In the genomic region with DNA sequence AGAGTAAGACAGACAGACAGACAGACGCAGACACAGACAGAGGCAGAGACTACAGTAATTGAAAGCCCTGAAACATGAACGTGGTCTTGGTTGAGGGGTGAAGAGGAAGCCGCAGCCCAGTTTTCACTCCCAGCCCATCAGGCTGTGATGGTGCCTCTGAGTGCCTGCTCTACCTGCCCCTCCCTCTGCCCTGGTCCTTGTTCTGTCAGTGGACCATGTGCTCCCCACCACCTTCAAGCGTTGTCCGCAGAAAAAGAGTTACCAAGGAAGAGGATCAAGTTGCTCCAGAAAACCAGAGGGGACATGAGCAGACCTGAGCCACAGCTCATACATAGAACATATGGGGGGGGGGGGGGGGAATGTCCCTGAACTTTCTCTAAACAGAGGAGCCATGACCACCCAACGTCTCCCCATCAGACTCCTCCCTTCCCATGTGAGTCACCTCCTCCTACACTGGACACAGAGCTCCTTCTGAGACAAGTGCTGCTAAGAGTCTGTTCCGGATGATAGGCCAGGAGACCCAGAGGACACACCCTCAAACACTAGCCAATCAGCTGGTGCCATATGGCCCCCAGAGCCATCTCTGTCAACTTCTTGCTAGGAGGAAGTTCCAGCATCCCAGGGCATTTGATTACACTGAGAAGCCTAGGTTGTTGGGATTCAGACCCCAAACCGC, we compare ENCODE assay signal across 10 mouse cellular contexts. TPM values are rescaled to one million over a fixed set of nuclear protein-coding genes. Genes with fewer than 3 reads are reported as not detected.
DNase-seq lines count a peak whose midpoint lies in the region; ATAC-seq lines count a peak whose summit lies in the region.
"Had no signal": no experiment of that assay in that cellular context is flagged by ENCODE, and none has a peak within 500 bp of the region (broad histone marks: within the 10 kb centered on the region; RNA-seq: fewer than 3 reads in every experiment).

No protein-coding gene starts in this region.

- no peaks in the 10 kb centered on the region for H3K9me3 ChIP-seq in lung, embryonic 15.5 days
- no peaks in the 10 kb centered on the region for H3K9me3 ChIP-seq in intestine, embryonic 16.5 days (ENCODE audit: control insufficient read depth, low read length)
- H3K9me3 ChIP-seq in hindbrain, embryonic 13.5 days = no peaks in the 10 kb centered on the region

- no peaks in the 10 kb centered on the region for H3K27me3 ChIP-seq in lung, embryonic 15.5 days
- no peaks in the 10 kb centered on the region for H3K27me3 ChIP-seq in intestine, embryonic 16.5 days (replicated peaks; ENCODE audit: control insufficient read depth, insufficient read depth, low read length)
- H3K27me3 ChIP-seq in hindbrain, embryonic 13.5 days = no peaks in the 10 kb centered on the region

- H3K4me2 ChIP-seq in lung, embryonic 15.5 days = no peak overlapping the region
- no peak overlapping the region for H3K4me2 ChIP-seq in intestine, embryonic 16.5 days (ENCODE audit: low read depth, low read length)
- H3K4me2 ChIP-seq in hindbrain, embryonic 13.5 days = no peak overlapping the region
- H3K4me2 ChIP-seq: hindbrain, embryonic 14.5 days had no signal

- no peak overlapping the region for H3K4me3 ChIP-seq in lung, embryonic 15.5 days
- no peak overlapping the region for H3K4me3 ChIP-seq in intestine, embryonic 16.5 days (ENCODE audit: low read length)
- H3K4me3 ChIP-seq in hindbrain, embryonic 13.5 days = no peak overlapping the region

- ATAC-seq in lung, embryonic 15.5 days (ENCODE audit: borderline replicate concordance, extremely low read depth, low FRiP score, low TSS enrichment) = peak; percentile 69; the same call in 1 of the 2 replicates
- ATAC-seq in intestine, embryonic 16.5 days = peak; percentile 81
- no peak for ATAC-seq in hindbrain, embryonic 13.5 days (ENCODE audit: low FRiP score)

- H3K27ac ChIP-seq in lung, embryonic 15.5 days = no peak overlapping the region
- H3K27ac ChIP-seq in intestine, embryonic 16.5 days (ENCODE audit: low read length) = no peak overlapping the region
- no peak overlapping the region for H3K27ac ChIP-seq in hindbrain, embryonic 13.5 days
- H3K27ac ChIP-seq: hindbrain, embryonic 14.5 days had no signal

- no peaks in the 10 kb centered on the region for H3K4me1 ChIP-seq in lung, embryonic 15.5 days
- 0 out of 2 replicates have a peak, but pooled peaks cover 2% of the 10 kb centered on the region for H3K4me1 ChIP-seq in intestine, embryonic 16.5 days (ENCODE audit: control insufficient read depth, insufficient read depth, low read length)
- no peaks in the 10 kb centered on the region for H3K4me1 ChIP-seq in hindbrain, embryonic 13.5 days (replicated peaks)

- no peak overlapping the region for H3K9ac ChIP-seq in lung, embryonic 15.5 days
- no peak overlapping the region for H3K9ac ChIP-seq in intestine, embryonic 16.5 days (ENCODE audit: low read depth, low read length)
- no peak overlapping the region for H3K9ac ChIP-seq in hindbrain, embryonic 13.5 days
- H3K9ac ChIP-seq: hindbrain, embryonic 14.5 days had no signal

- H3K36me3 ChIP-seq in lung, embryonic 15.5 days = no peaks in the 10 kb centered on the region
- no peaks in the 10 kb centered on the region for H3K36me3 ChIP-seq in intestine, embryonic 16.5 days (ENCODE audit: control insufficient read depth, insufficient read depth, low read length)
- no peaks in the 10 kb centered on the region for H3K36me3 ChIP-seq in hindbrain, embryonic 13.5 days

- 62% methylated on average over 8 of the region's 8 CpGs for whole genome bisulfite sequencing in lung, embryonic 15.5 days
- WGBS in intestine, embryonic 16.5 days = 73% methylated on average over 8 of the region's 8 CpGs
- WGBS in hindbrain, embryonic 13.5 days = 90% methylated on average over 8 of the region's 8 CpGs

- DNase-seq in lung, postnatal 25 days (ENCODE audit: low spot score) = no peak
- peak; percentile 86 for DNase-seq in R1 (ENCODE audit: low read depth, low spot score)
- peak; percentile 53 to 67 for DNase-seq in spleen, postnatal 36 days (ENCODE audit: low spot score in 2 of 2)
- DNase-seq in right cerebral cortex, postnatal 36 days (ENCODE audit: low spot score in 2 of 2) = no peak
- DNase-seq: adrenal gland, postnatal 14 days; right cerebral cortex, adult 18-20 months had no signal

RNA-seq across cellular contexts. Expression of gene Gm9844, which starts 9.3 kb away (rescaled TPM):
- 14.1 and 18.4 TPM in 2 replicates for polyA plus RNA-seq in lung, embryonic 15.5 days (2015; fragmentation: Nextera tagmentation; extraction: Ambion mirVana)
- polyA plus RNA-seq in intestine, embryonic 16.5 days (2015; fragmentation: Nextera tagmentation; extraction: Ambion mirVana) = 8.6 and 9.7 TPM in 2 replicates
- 36.3 and 38.4 TPM in 2 replicates for polyA plus RNA-seq in hindbrain, embryonic 13.5 days (2015; fragmentation: Nextera tagmentation; extraction: Ambion mirVana)

RNA-seq across cellular contexts. Expression of gene Lypd4, which starts 17.0 kb away (rescaled TPM):
- polyA plus RNA-seq in lung, embryonic 15.5 days (2015; fragmentation: Nextera tagmentation; extraction: Ambion mirVana) = not detected in 2 replicates
- polyA plus RNA-seq in intestine, embryonic 16.5 days (2015; fragmentation: Nextera tagmentation; extraction: Ambion mirVana) = not detected in 2 replicates
- not detected in 2 replicates for polyA plus RNA-seq in hindbrain, embryonic 13.5 days (2015; fragmentation: Nextera tagmentation; extraction: Ambion mirVana)
- polyA plus RNA-seq: hindbrain, embryonic 14.5 days had no signal

RNA-seq across cellular contexts. Expression of gene Dmrtc2, which starts 17.2 kb away (rescaled TPM):
- not detected in 2 replicates for polyA plus RNA-seq in lung, embryonic 15.5 days (2015; fragmentation: Nextera tagmentation; extraction: Ambion mirVana)
- not detected in 2 replicates for polyA plus RNA-seq in intestine, embryonic 16.5 days (2015; fragmentation: Nextera tagmentation; extraction: Ambion mirVana)
- 0.19 and 0.26 TPM in 2 replicates for polyA plus RNA-seq in hindbrain, embryonic 13.5 days (2015; fragmentation: Nextera tagmentation; extraction: Ambion mirVana)

RNA-seq across cellular contexts. Expression of gene Rps19, which starts 31.5 kb away (rescaled TPM):
- 2,408 and 2,762 TPM in 2 replicates for polyA plus RNA-seq in lung, embryonic 15.5 days (2015; fragmentation: Nextera tagmentation; extraction: Ambion mirVana)
- 2,122 and 2,334 TPM in 2 replicates for polyA plus RNA-seq in intestine, embryonic 16.5 days (2015; fragmentation: Nextera tagmentation; extraction: Ambion mirVana)
- 1,307 and 1,338 TPM in 2 replicates for polyA plus RNA-seq in hindbrain, embryonic 13.5 days (2015; fragmentation: Nextera tagmentation; extraction: Ambion mirVana)

RNA-seq across cellular contexts. Expression of gene Cd79a, which starts 44.5 kb away (rescaled TPM):
- polyA plus RNA-seq in lung, embryonic 15.5 days (2015; fragmentation: Nextera tagmentation; extraction: Ambion mirVana) = 0.25 and 0.52 TPM in 2 replicates
- 0.39 and 0.46 TPM in 2 replicates for polyA plus RNA-seq in intestine, embryonic 16.5 days (2015; fragmentation: Nextera tagmentation; extraction: Ambion mirVana)
- polyA plus RNA-seq in hindbrain, embryonic 13.5 days (2015; fragmentation: Nextera tagmentation; extraction: Ambion mirVana) = 0.35 and 0.38 TPM in 2 replicates

Comparison
In these comparisons a context has a peak if more than half of its experiments do, and no peak if none do; other contexts are left out.
1. DNase-seq: peak in R1 (single experiment) and spleen, postnatal 36 days (2 of 2); none in lung, postnatal 25 days (single experiment) and right cerebral cortex, postnatal 36 days (0 of 2).